Mouse (Mus musculus) embryo, embryonic 11 days (tissue): ENCODE results near the gene Gm11027.
"Not testable (repeated sequence)": the region's sequence is repeated elsewhere in the genome, so short reads cannot be mapped to it uniquely, and the experiment has no call there.

Experiments
- DNase-seq: peaks from one replicate; pipeline ENCODE4 v3.0.0-alpha.2; 2015

Gene Gm11027

DNA sequence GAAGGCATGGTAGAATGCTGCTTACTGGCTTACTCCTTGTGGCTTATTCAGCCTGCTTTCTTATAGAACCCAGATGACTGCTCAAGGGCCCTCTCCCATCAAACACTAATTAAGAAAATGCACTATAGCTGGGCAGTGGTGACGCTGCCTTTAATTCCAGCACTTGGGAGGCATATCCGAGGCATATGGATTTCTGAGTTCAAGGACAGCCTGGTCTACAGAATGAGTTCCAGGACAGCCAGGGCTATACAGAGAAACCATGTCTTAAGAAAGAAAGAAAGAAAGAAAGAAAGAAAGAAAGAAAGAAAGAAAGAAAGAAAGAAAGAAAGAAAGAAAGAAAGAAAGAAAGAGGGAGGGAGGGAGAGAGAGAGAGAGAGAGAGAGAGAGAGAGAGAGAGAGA, at the start of gene Gm11027:
Gene Gm11027, plus strand, starts transcription at position 301 of the 400 bp plus-strand sequence.
- DNase-seq: not testable (repeated sequence)

DNA sequence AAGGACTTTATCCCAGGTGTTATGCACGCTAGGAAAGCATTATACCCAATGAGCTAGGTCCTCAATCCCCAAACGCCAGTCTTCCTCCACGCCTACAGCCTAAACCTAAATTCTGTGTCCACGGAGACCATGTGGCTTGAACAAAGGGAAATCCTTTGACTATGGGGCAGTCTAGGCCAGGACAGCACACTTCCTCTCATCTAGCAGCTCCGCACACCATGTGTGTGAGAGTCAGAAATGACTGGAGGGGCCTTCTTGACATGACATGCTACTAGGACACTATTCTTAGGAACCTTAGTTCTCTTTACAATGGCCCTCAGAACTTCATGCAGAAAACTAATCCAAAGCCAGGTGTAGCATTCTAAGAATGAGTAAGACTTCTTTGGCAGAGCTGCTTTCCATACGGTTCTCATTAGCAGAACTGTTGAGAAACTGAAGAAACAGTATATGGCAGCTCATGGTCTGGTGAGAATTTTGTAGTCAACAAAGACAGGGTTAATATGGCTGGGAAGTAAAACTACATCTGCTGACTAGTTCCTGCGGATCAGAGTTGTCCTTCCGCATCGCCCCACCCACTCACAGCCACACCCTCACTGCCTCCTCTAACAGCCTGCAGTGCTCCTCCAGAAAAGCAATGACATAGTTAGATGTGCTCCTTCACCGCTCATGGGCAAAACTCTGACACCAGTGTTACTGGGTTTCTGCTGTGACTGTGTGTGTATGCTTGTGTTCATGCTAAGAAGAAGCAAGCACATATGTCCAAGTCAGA, 48.7 kb upstream of the Gm11027 start:
- no peak for DNase-seq

DNA sequence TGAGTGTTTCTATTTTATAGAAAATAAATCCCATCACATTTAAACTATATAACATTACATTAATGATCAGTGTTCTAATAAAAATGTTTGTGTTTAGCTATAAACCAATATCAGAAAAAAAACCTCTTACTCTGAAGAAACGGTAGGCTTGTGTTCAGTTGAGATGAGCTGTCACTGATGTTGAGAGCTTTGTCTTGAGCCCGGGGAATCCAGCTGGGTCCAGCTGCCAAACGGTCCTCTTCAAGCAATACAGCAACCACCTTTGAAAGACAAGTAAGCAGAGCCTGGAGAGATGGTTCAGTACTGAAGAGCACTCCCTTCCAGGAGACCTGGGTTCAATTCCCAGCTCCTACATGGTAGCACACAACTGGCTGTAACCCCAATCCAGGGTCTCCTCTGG, 45.7 kb upstream of the Gm11027 start:
- no peak for DNase-seq

- DNase-seq: no peak
Observed at GRCm38 (mm10) chr12:116231612-116232011, 43.6 kb upstream of the Gm11027 start.

- no peak for DNase-seq
Observed at GRCm38 (mm10) chr12:116232061-116232460, 43.1 kb upstream of the Gm11027 start.

GRCm38 (mm10) chr12:116235356-116235755, 39.8 kb upstream of the Gm11027 start:
- DNase-seq: peak; percentile 1

DNA sequence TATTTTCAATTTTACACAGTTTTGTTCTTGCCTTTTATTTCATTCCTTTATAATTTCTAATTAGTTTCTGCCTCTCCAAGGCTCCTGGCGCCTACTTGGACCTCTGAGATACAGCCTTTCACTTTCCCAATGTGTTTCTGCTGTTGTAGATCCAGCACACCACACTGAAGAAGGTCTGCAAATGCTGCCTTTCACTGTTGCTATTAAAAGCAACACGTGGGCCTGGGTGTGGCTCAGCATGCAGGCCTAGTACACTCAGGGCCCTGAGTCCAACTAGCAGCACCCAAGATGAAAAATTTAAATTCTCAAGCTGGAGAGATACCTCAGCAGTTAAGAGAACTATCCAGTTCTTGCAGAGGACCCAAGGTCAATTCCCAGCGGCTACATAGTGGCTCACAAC, 38.5 kb upstream of the Gm11027 start:
- DNase-seq: no peak

- no peak for DNase-seq
Observed at GRCm38 (mm10) chr12:116238370-116238769, 36.8 kb upstream of the Gm11027 start.

DNA sequence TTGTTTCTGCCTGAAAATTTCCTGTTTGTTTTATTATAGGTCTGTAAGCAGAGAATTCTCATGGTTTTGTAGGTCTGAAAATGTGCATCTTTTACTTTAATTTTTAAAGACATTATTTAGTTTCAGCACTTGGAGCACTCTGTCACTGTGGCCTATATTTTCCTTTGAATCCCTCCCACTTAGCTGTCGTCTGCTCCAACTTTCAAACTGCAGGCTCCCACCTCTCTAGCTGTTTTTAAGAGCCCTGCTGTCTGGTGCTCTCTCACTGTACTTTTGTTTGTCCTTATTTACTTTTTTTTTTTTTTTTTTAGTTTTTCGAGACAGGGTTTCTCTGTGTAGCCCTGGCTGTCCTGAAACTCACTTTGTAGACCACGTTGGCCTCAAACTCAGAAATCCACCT, 36.4 kb upstream of the Gm11027 start:
- DNase-seq: no peak

DNA sequence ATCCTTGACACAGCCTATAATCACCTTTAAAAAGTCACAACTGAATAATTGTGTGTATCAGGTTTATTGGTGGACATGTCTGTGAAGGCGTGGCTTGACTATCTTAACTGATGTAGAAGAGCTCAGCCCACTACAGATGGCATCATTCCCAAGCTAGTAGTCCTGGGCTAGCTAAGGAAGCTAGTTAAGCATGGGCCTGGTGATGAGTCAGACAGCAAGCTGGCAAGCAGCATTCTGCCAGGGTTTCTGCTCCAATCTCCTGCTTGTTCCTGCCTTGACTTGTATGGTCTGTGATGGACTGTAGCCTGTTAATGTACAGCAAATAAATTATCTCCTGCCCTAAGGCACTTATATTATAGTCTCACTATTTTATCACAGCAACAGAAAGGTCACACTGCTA, 30.6 kb upstream of the Gm11027 start:
- no peak for DNase-seq

- no peak for DNase-seq
Observed at GRCm38 (mm10) chr12:116254652-116255051, 20.5 kb upstream of the Gm11027 start.

GRCm38 (mm10) chr12:116255636-116256035, 19.6 kb upstream of the Gm11027 start:
- DNase-seq: no peak

GRCm38 (mm10) chr12:116258321-116258720, 16.9 kb upstream of the Gm11027 start:
- no peak for DNase-seq

DNA sequence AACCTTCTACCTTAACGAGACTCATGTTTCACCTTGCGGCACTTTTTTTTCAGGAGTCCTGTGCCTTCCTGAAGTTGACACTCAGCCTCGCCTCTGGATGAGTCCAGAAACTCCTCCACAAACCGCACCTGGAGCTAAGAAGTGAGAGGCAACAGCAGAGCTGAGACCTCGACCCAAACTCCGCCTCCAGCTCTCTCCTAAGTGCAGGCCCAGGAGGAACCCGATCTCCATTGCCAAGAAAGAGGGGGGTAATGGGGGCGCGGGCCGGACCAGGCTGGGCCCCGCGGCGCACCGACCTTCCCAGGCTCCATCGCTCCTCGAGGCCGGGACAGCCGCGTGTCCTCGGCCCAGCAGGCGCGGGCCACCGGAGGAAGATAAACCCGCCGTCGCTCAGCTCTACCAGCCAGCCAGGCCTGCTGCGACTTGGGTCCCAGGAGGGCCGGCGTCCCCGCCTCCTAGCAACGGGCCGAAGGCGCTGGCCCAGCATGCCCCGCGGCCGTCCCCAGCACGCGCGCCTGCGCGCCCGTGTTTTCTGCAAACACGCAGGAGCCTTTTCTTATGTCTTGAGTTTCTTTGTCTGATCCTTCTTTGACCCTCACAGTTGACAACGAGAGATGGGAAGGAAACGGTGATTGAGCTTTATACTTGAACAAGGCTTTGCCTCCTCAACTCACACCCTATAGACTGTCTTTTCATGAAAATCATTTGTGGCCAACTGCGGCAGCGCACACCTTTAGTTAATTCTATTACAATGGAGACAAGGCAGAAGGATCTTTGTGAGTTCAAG, 12.4 kb upstream of the Gm11027 start, which contains the start of gene Wdr60:
Gene Wdr60, minus strand, starts transcription at position 468 of the 787 bp plus-strand sequence.
- peak; percentile 95 for DNase-seq

DNA sequence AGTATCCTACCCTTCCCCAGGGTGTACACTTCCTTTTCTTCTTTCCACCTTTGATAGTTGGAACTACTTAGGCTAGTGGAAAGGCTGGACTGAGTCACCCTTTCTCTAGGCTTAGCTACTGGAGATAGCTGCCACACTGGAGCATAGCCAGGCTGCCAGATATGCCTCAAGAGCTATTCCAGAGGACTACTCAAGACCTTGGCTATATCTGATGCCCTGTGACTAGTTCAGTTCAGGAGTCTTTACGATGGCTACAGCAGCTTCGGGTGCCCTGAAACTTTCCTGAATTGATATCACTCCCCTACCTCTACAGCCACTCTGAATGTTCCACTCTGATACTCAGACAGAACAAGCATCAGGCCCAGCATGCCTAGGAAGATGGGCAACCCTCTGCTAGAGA, 10.4 kb upstream of the Gm11027 start:
- no peak for DNase-seq

DNA sequence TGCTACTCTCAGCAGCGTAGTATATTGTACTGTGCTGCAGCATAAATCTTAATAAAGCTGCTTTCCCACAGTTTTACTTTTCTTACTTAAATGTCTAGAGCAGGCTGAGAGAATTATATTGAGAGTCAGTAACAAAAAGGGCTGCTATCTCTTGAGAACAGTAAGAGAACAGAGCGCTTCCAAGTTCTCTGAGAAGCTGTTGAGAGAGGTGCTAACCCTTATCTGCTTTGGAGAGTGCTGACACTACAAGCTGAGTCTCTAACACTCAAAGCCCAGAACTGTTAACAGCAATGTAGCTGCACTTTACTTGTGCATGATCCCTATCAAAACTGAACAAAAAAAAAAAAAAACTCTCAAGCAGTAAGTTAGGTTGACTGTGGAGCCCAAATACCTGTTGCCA, 9.9 kb upstream of the Gm11027 start:
- no peak for DNase-seq

DNA sequence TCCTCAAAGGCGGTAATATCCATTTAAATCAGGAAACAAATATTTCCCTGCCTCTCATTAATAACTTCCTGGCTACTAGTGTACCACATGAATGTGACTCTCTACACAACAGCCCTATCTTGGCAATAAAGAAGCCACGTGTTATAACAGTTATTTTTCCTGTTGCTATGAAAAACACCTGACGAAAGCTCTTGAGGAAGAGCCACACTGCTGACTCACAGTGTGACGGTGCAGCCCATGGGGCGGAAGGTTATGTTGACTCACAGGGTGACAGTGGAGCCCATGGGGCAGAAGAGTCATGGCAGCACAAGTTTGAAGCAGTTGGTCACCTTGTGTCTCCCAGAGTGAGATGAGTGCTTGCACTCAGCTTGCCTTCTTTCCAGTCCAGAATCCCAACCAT, 5.7 kb upstream of the Gm11027 start:
- DNase-seq: no peak

DNA sequence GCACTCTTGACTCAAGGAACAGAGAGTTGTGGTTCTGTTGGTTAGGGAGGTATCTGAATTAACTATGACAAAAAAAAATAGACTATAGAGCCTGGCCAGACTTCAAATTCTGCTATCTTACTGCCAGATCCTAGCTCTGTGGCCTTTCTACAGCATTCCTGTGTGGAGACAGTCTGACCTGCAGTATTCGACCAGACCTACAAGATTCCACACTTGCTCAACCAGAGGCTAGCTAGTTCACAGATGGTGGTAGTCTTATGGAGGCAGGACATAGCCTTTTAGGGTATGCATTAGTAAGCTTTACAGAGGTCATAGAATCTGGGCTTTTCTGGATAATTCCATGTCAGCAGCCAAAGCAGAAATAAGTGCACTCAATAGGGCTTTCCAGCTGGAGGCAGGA, 4.6 kb upstream of the Gm11027 start:
- DNase-seq: no peak

DNA sequence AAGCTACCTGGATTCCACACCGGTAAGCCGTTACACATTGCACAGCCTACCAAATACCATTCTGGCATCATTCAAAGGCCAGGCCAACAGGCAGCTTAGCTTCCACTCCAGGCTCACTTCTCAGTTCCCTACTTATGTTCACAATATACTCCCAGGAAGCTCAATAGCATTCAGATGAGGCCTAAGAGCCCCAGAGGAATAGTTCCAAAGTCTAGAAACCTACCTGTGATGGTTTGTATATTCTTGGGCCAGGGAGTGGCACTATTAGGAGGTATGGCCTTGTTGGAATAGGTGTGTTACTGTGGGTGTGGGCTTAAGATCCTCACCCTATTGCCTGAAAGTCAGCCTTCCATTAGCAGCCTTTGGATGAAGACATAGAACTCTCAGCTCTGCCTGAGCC, 4.1 kb upstream of the Gm11027 start:
- DNase-seq: no peak

GRCm38 (mm10) chr12:116273733-116274132, 1.5 kb upstream of the Gm11027 start:
- no peak for DNase-seq

- no peak for DNase-seq
Observed at GRCm38 (mm10) chr12:116275631-116276030, 445 bp downstream of the Gm11027 start.

DNA sequence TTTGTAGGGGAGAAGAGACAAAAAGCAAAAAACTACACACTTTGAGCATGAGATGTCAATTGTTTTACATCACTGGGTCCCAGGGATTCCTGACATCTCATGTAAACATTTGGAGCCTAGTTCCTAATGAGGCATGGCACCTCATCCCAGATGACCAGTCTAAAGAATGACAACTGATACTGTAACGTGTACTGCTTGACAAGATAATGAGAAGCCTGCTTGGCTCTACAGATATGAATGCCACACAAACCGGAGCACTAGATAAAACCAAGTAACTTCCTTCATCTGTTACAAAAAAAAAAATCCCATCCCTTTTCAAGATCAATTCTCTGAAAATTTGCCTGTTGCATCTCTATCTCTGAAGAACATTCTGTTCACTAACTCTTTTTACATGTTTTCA, 1.8 kb downstream of the Gm11027 start:
- DNase-seq: no peak

GRCm38 (mm10) chr12:116278541-116278940, 3.4 kb downstream of the Gm11027 start:
- DNase-seq: no peak

- no peak for DNase-seq
Observed at GRCm38 (mm10) chr12:116279181-116279580, 4.0 kb downstream of the Gm11027 start.
